In genomic region chr2:142253913-142254312, GRCm38 (mm10) we compare ENCODE assay signal across 8 mouse cellular contexts.
DNase-seq lines count a peak whose midpoint lies in the region; ATAC-seq lines count a peak whose summit lies in the region.

No protein-coding gene starts in this region.

- ATAC-seq in hindbrain, embryonic 16.5 days, result peak; percentile 91
- no peak for ATAC-seq in erythroblast, adult 5-6 weeks (replicated peaks; ENCODE audit: low FRiP score, poor library complexity, severe bottlenecking)

- H3K36me3 ChIP-seq in hindbrain, embryonic 16.5 days (ENCODE audit: control insufficient read depth, insufficient read depth, low read length), result no peaks in the 10 kb centered on the region

- H3K4me3 ChIP-seq in hindbrain, embryonic 16.5 days (ENCODE audit: low read length), result peak overlapping the region; percentile 15; the same call in 1 of the 2 replicates

- H3K4me2 ChIP-seq in hindbrain, embryonic 16.5 days (ENCODE audit: low read length), result peak overlapping the region; percentile 55

- H3K27ac ChIP-seq in hindbrain, embryonic 16.5 days (ENCODE audit: low read depth, low read length), result no peak overlapping the region

- no peak overlapping the region for H3K9ac ChIP-seq in hindbrain, embryonic 16.5 days (ENCODE audit: low read depth, low read length)

- DNase-seq in ZHBTc4 (ENCODE audit: low read depth, low spot score), result peak; percentile 68
- DNase-seq in cerebellum, adult 9-10 months, result peak; percentile 92
- DNase-seq in frontal cortex, postnatal 10 days (ENCODE audit: low spot score in 2 of 2), result peak; percentile 53 to 82
- peak; percentile 69 to 79 for DNase-seq in layer of hippocampus, postnatal 36 days
- peak; percentile 80 for DNase-seq in lung, postnatal 36 days
- peak; percentile 89 to 93 for DNase-seq in right cerebral cortex, postnatal 10 days (ENCODE audit: low spot score in 2 of 2)

- 12% methylated on average over 11 of the region's 11 CpGs for WGBS in hindbrain, embryonic 16.5 days

- H3K9me3 ChIP-seq in hindbrain, embryonic 16.5 days (ENCODE audit: control insufficient read depth, low read length), result no peaks in the 10 kb centered on the region

- H3K4me1 ChIP-seq in hindbrain, embryonic 16.5 days (ENCODE audit: control insufficient read depth, insufficient read depth, low read depth, low read length), result peaks cover 3% of the 10 kb centered on the region; the same call in 1 of the 2 replicates

- H3K27me3 ChIP-seq in hindbrain, embryonic 16.5 days (replicated peaks; ENCODE audit: control insufficient read depth, insufficient read depth, low read length), result no peaks in the 10 kb centered on the region
